Mouse (Mus musculus): ENCODE measurements at regions not wholly inside any gene's neighbourhood (a gene's known extent, or its start where the extent isn't known, plus 50 kb on each side); places are given as distances from the start of the nearest gene placed in this dataset.

DNA sequence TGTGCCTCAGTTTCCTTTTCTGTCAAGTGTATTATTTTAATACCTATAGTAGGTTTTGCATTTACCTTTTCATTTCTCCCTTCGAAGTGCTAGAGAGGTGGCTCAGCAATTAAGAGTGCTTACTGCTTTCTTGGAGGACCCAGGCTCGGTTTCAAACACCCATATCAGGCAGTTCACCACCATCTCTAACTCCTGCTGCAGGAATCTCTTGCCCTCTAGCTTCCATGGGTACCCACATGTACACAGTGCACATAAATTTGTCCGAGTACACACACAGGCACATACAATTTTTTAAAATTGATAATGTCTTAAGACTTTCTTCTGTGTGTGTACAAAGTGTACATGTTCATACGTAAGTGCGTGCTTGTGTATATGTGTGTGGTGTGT, 220.9 kb upstream of the Rpl38 start:
- Histone ChIP-seq H3K27ac (no peak overlapping the region), H3K4me3 (no peak overlapping the region), H3K4me1 (ENCODE audit: control insufficient read depth, insufficient read depth, low read length) (peaks cover 4% of the 10 kb centered on the region), H3K9ac (ENCODE audit: low read depth, low read length) (no peak overlapping the region), H3K27me3 (ENCODE audit: control insufficient read depth, insufficient read depth, low read length) (no peaks in the 10 kb centered on the region), H3K36me3 (ENCODE audit: control insufficient read depth, insufficient read depth, low read length) (no peaks in the 10 kb centered on the region), H3K79me2 (replicated peaks; ENCODE audit: control insufficient read depth, insufficient read depth, low read length) (no peaks in the 10 kb centered on the region)
- intact Hi-C loops (cut with DNase I) = no loop called here
- no peak for DNase-seq
- WGBS = 89% methylated on average over 5 of the region's 5 CpGs
- TF ChIP-seq CTCF (IDR thresholded peaks at IDR 0.05) (no peak), EP300 (IDR thresholded peaks at IDR 0.05; ENCODE audit: insufficient read depth, low read depth, low read length) (no peak), POLR2A (IDR thresholded peaks at IDR 0.05; ENCODE audit: insufficient read depth, low read depth, low read length) (no peak)

DNA sequence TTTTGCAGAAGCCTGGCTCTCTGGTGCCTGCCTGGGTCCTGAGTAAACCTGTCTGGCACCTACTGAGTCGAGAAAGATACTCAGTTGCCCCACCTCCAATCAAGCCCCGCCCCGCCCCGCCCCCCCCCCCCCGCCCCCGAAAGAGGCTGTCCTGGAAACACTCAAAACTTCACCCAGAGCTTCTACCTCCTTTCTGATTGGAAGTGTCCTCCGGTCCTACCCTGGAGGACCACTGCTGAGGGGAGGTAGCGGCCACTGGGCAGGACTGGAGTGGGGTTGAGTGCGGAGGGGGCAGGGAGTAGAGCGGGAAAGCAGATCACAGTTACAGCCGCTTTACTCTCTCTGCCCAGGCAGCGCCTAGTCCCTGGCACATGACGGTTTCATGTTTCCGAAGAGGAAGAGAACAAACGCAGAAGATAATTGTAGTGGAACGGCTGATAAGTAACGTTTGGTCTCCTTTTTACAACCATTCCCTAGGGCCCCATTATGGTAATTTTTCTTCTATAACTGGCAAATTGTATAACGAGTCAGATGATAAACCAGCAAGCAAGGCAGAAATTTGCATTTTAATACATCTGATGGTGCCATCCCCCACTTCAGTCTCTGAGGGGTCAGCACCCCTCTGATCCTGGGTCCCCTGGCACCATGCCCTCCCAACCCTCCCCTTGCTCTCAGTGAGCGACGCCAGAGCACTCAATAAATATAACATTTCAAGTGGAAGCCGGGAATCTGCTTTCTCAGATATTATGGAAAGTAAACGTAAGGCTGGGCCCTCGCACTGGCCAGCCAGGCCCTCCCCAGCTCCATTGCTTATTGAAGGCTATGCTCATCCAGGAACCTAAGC, 221.5 kb upstream of the Rpl38 start:
- no peaks in the 10 kb centered on the region for H3K79me2 ChIP-seq (replicated peaks; ENCODE audit: control insufficient read depth, insufficient read depth, low read length)
- 8% methylated on average over 23 of the region's 23 CpGs for WGBS
- intact Hi-C loops (cut with DNase I) = no loop called here
- H3K4me1 ChIP-seq (ENCODE audit: control insufficient read depth, insufficient read depth, low read length) = peaks cover 4% of the 10 kb centered on the region
- H3K27ac ChIP-seq = no peak overlapping the region
- no peaks in the 10 kb centered on the region for H3K27me3 ChIP-seq (ENCODE audit: control insufficient read depth, insufficient read depth, low read length)
- peak overlapping the region; percentile 75 for H3K9ac ChIP-seq (ENCODE audit: low read depth, low read length)
- H3K36me3 ChIP-seq (ENCODE audit: control insufficient read depth, insufficient read depth, low read length) = no peaks in the 10 kb centered on the region
- no peak for TF ChIP-seq EP300 (IDR thresholded peaks at IDR 0.05; ENCODE audit: insufficient read depth, low read depth, low read length)
- no peak for TF ChIP-seq CTCF (IDR thresholded peaks at IDR 0.05)
- TF ChIP-seq POLR2A (IDR thresholded peaks at IDR 0.05; ENCODE audit: insufficient read depth, low read depth, low read length) = no peak
- peak; percentile 35 to 41 for DNase-seq
- H3K4me3 ChIP-seq = peak overlapping the region; percentile 35

DNA sequence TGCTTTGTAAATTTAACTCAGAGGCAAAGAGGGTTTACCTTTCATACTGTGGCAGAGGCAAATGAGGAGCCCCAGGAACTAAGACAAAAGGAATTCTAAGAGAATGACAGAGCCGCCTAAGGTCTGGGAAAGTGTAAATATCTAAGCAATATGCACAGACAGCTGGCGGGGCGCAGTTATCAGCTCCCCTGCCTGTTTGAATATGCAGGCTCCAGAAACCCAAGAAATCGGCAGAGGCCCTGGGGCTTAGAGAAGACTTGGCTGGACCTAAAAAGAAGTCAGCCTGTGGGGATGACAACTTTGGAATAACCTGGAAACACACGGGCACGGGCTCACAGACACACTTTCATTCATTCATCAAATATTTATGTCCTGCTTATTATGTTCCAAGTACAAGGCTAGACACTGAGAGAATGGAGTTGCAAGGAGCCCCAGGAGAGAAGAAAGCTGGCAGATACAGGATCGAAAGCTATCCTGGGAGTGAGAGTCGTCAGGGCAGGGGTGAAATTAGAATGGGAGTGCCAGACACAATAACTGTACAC, 222.2 kb upstream of the Rpl38 start:
- intact Hi-C loops (cut with DNase I) = no loop called here
- no peak overlapping the region for H3K9ac ChIP-seq (ENCODE audit: low read depth, low read length)
- H3K4me1 ChIP-seq (ENCODE audit: control insufficient read depth, insufficient read depth, low read length) = peaks cover 4% of the 10 kb centered on the region
- H3K4me3 ChIP-seq = no peak overlapping the region
- no peaks in the 10 kb centered on the region for H3K36me3 ChIP-seq (ENCODE audit: control insufficient read depth, insufficient read depth, low read length)
- no peak overlapping the region for H3K27ac ChIP-seq
- H3K27me3 ChIP-seq (ENCODE audit: control insufficient read depth, insufficient read depth, low read length) = no peaks in the 10 kb centered on the region
- no peak for DNase-seq
- 18% methylated on average over 8 of the region's 8 CpGs for WGBS
- TF ChIP-seq EP300 (IDR thresholded peaks at IDR 0.05; ENCODE audit: insufficient read depth, low read depth, low read length) (no peak), POLR2A (IDR thresholded peaks at IDR 0.05; ENCODE audit: insufficient read depth, low read depth, low read length) (no peak), CTCF (IDR thresholded peaks at IDR 0.05) (no peak)
- no peaks in the 10 kb centered on the region for H3K79me2 ChIP-seq (replicated peaks; ENCODE audit: control insufficient read depth, insufficient read depth, low read length)

DNA sequence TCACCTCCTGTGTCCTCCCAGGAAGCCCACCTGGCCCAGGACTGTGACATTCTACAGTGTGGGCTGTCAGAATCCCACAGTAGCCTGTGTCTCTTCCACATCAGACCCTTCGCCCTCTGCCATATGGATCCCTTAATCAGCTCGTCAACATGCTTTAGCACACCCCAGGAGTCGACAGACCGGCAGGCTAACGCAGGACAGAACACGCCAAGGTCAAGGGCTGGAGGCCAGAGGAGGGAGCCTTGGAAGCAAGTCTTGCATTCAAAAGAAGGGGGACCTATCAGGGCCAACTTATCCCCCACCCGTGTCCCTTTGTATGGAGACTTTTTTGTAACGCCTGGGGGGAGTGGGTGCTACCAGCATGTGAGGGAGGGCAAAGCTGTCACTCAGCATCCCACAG, 224.1 kb upstream of the Rpl38 start:
- 54% methylated on average over 8 of the region's 8 CpGs for WGBS
- Histone ChIP-seq H3K27ac (no peak overlapping the region), H3K4me1 (ENCODE audit: control insufficient read depth, insufficient read depth, low read length) (peaks cover 4% of the 10 kb centered on the region), H3K9ac (ENCODE audit: low read depth, low read length) (no peak overlapping the region), H3K79me2 (replicated peaks; ENCODE audit: control insufficient read depth, insufficient read depth, low read length) (no peaks in the 10 kb centered on the region), H3K4me3 (no peak overlapping the region), H3K27me3 (ENCODE audit: control insufficient read depth, insufficient read depth, low read length) (no peaks in the 10 kb centered on the region), H3K36me3 (ENCODE audit: control insufficient read depth, insufficient read depth, low read length) (no peaks in the 10 kb centered on the region)
- DNase-seq = no peak
- no peak for TF ChIP-seq POLR2A (IDR thresholded peaks at IDR 0.05; ENCODE audit: insufficient read depth, low read depth, low read length)
- TF ChIP-seq CTCF (IDR thresholded peaks at IDR 0.05) = no peak
- no peak for TF ChIP-seq EP300 (IDR thresholded peaks at IDR 0.05; ENCODE audit: insufficient read depth, low read depth, low read length)
- intact Hi-C loops (cut with DNase I) = no loop called here

DNA sequence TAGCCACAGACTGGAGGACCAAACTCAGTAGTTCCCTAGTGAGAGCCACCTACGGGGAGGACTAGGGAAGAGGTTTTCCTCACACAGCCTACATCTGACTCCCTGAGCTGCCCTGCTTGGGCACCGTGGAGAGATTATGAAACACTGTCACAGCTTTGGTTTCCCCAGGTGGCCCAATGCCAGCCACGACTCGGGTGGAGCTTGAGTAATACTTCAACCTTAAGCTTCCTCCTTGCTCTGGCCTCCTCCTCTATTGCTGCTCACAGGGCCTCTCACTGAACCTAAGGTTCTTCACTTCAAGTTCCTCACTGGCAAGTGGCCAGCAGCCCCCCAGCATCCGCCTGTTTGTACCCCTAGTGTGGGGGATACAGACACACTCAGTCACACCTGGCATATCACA, 224.9 kb upstream of the Rpl38 start:
- Histone ChIP-seq H3K9ac (ENCODE audit: low read depth, low read length) (no peak overlapping the region), H3K27me3 (ENCODE audit: control insufficient read depth, insufficient read depth, low read length) (no peaks in the 10 kb centered on the region), H3K79me2 (replicated peaks; ENCODE audit: control insufficient read depth, insufficient read depth, low read length) (no peaks in the 10 kb centered on the region), H3K4me1 (ENCODE audit: control insufficient read depth, insufficient read depth, low read length) (peaks cover 4% of the 10 kb centered on the region), H3K27ac (no peak overlapping the region), H3K36me3 (ENCODE audit: control insufficient read depth, insufficient read depth, low read length) (no peaks in the 10 kb centered on the region), H3K4me3 (no peak overlapping the region)
- intact Hi-C loops (cut with DNase I) = no loop called here
- TF ChIP-seq CTCF (IDR thresholded peaks at IDR 0.05) = no peak
- no peak for TF ChIP-seq EP300 (IDR thresholded peaks at IDR 0.05; ENCODE audit: insufficient read depth, low read depth, low read length)
- no peak for TF ChIP-seq POLR2A (IDR thresholded peaks at IDR 0.05; ENCODE audit: insufficient read depth, low read depth, low read length)
- DNase-seq = peak in 1 of 2 experiments; percentile 4
- 42% methylated on average over 5 of the region's 5 CpGs for WGBS

DNA sequence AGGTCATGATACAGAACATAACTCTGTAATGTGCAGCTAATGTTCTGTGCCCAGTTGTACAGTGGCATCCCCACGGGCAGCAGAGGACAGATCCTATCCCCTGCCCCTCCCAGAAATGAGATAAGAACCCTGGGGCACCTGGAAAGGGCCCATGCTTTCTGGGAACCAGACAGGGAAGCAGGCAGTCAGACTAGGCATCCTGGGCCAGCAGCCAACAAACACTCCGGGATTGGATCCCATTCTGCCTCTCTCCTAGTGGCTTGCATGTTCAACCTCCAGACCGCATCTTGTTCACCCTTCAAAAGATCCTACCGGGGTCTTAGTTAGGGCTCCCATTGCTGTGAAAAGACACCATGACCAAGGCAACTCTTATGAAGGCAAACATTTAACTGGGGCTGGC, 229.0 kb upstream of the Rpl38 start:
- no peak for TF ChIP-seq CTCF (IDR thresholded peaks at IDR 0.05)
- TF ChIP-seq EP300 (IDR thresholded peaks at IDR 0.05; ENCODE audit: insufficient read depth, low read depth, low read length) = no peak
- TF ChIP-seq POLR2A (IDR thresholded peaks at IDR 0.05; ENCODE audit: insufficient read depth, low read depth, low read length) = no peak
- Histone ChIP-seq H3K36me3 (ENCODE audit: control insufficient read depth, insufficient read depth, low read length) (no peaks in the 10 kb centered on the region), H3K79me2 (replicated peaks; ENCODE audit: control insufficient read depth, insufficient read depth, low read length) (no peaks in the 10 kb centered on the region), H3K4me3 (no peak overlapping the region), H3K27ac (no peak overlapping the region), H3K9ac (ENCODE audit: low read depth, low read length) (no peak overlapping the region), H3K4me1 (ENCODE audit: control insufficient read depth, insufficient read depth, low read length) (no peaks in the 10 kb centered on the region), H3K27me3 (ENCODE audit: control insufficient read depth, insufficient read depth, low read length) (no peaks in the 10 kb centered on the region)
- peak in 1 of 2 experiments; percentile 14 for DNase-seq
- WGBS = 60% methylated on average over 4 of the region's 4 CpGs
- intact Hi-C loops (cut with DNase I) = no loop called here

Data from heart, adult 2 months (tissue).